Mouse (Mus musculus) thymus, postnatal 0 days (tissue): ENCODE results near the gene Hist2h2be. TPM values are rescaled to one million over a fixed set of nuclear protein-coding genes. Genes with fewer than 3 reads are reported as not detected.
"Not testable (repeated sequence)": the region's sequence is repeated elsewhere in the genome, so short reads cannot be mapped to it uniquely, and the experiment has no call there.

Source experiments
- DNase-seq: peaks from one replicate; pipeline ENCODE4 v3.0.0-alpha.2; 2015; ENCODE audit warnings: low spot score
- microRNA-seq: library from miRNA; unstranded; fragments of <30 nt; microRNA quantifications from one replicate; pipeline ENCODE4, GENCODE M21; 2016; ENCODE audit warnings: borderline number of aligned reads
- polyA plus RNA-seq: library from polyadenylated mRNA; unstranded; fragments of >200 nt; fragmentation: Nextera tagmentation; extraction: Ambion mirVana; gene quantifications from 2 replicates; pipeline ENCODE4 v1.2.1, GENCODE M21; 2015

Gene Hist2h2be
- polyA plus RNA-seq, 1 experiment from 2014 or later: 8.6 TPM

DNA sequence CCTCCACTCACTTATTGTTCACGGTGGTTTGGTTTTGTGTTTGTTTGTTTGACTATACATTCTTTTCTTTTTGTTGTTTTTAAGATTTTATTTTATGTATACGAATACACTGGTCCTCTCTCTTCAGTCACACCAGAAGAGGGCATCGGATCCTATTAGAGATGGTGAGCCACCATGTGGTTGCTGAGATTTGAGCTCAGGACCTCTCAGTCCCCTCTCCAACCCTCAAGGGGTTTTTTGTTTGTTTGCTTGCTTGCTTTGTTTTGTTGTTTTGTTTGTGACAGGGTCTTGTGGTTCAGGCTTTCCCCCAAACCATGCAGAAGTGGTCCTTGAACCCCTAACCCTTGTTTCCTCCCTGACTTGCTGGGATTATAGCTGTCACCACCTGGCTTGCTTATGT, 40.7 kb downstream of the Hist2h2be start:
- no peak for DNase-seq

DNA sequence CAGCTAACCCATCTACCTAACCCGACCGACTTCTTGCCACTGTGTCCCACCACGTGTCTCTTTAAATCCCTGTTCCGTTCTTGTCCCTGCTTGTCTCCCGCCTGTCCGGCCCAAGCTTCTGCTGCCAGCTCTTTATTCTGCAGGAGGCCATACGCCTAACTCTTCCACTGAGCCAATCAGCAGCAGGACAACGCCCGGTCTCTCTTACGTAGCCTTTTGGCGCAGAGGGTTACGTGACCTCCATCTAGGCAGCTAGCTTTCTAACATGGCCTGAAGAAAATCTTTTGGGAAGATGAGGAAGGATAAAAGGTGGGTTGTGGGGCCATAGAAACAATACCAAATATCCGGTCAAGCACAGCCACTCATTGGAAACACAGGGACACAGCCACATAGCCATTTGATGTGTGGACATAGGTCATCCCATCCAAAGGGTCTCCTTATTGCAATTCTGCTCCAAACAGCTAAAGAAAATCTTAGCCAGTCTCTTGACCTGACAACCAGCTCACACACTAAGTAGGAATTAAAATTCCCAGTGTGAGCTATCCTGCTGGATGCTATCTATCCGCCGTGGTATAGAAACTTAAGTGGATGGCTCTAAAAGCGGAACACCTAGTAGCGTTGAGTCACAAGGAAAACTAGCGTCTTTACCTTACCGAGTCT, 41.4 kb downstream of the Hist2h2be start:
- DNase-seq: peak; percentile 60

DNA sequence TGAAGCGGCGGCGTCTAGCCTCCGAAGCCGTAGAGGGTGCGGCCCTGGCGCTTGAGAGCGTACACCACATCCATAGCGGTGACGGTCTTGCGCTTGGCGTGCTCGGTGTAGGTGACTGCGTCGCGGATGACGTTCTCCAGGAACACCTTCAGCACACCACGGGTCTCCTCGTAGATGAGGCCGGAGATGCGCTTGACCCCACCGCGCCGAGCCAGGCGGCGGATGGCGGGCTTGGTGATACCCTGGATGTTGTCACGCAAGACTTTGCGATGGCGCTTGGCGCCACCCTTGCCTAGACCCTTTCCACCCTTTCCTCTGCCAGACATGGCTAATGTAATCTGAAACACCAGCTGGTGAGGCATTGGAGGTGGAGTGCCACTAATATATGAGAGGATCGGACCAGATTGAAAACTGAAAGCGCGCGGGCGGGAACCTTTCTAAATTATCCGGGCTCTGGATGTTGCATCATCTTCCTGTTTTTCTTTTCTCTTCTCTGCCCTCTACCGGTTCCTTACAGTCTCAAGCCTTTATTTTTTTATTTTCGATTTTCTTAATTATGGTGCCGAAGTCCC, 42.1 kb downstream of the Hist2h2be start, which contains the start of gene Hist2h4:
Gene Hist2h4 (minus strand): TSS at position 333 of the 572 bp plus-strand sequence.
- peak; percentile 94 for DNase-seq

- DNase-seq: peak; percentile 50
Observed at GRCm38 (mm10) chr3:96263558-96264403, 42.9 kb downstream of the Hist2h2be start.

DNA sequence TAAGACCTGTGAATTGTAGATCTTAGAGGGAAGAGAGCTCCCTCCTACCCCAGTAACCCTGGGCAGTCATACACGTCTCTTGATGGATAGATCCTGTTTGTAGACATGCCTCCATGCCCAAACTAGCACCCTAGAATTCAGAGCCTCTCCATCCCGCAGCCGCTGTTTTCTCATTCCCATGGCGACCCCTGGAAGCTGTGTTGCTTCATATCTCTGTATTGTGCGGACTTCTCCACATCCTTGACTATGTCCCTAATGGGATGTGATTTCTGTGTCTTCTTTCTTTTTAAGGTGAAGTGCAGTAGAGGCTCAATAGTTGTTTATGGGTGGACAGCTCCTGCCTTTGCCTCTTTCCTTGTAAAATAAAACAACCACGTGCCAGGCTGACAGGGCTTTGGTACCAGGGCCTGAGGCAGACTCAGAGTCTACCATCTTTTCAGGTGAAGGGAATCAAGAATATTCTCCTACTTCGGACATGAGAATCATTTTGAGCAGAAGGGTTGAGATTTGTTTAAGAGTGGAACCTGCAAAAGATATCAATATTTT, 43.6 kb downstream of the Hist2h2be start:
- no peak for DNase-seq

- DNase-seq: no peak
Observed at GRCm38 (mm10) chr3:96266132-96266710, 45.3 kb downstream of the Hist2h2be start.

- DNase-seq: no peak
Observed at GRCm38 (mm10) chr3:96267541-96267940, 46.6 kb downstream of the Hist2h2be start.

DNA sequence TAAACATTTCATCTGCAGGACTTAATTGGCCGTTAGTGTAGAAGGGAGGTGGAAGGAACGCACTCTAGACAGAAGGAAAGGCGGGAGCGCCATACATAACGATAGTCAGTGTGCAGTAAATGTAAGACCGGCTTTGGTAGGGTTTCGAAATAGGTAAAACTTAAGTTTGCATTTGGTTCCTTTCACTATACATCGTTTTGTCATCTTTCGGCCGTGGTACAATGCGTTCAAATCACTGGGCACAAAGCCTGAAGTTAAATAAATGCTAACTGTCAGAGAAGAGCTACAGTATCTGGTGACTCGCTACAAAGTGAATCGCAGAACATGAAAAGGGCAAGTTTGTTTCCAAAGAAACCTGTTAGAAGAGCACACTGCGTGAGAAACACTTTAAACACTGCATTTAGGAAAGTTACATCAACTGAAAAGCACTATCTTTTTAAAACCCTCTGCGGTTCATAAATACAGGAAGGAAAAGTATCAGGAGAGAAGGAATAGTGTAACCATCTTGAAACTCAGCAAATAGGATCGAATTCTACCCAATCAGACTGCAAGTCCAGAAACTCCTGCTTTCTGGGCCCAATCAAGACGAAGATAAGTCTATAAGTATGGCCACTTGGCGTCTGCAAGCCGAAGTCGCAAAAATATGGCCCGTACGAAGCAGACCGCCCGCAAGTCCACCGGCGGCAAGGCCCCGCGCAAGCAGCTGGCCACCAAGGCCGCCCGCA, 47.3 kb downstream of the Hist2h2be start, which contains the start of gene Hist2h3b:
Gene Hist2h3b (plus strand): TSS at position 604 of the 725 bp plus-strand sequence.
- peak; percentile 87 for DNase-seq

DNA sequence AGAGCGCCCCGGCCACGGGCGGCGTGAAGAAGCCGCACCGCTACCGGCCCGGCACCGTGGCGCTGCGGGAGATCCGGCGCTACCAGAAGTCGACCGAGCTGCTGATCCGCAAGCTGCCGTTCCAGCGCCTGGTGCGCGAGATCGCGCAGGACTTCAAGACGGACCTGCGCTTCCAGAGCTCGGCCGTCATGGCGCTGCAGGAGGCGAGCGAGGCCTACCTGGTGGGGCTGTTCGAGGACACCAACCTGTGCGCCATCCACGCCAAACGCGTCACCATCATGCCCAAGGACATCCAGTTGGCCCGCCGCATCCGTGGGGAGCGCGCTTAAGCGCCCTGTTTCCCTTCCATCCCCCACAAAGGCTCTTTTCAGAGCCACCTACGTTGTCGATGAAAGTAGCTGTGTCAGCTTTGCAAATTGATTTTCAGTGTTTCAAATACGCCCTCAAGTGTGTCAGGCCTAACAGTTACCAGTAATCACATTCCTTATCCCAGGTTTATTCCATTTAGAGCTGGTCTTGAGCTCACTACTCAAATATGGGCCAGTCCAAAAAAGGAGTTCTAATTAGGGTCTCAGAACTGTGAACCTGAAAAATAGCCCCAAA, 48.0 kb downstream of the Hist2h2be start:
- DNase-seq: not testable (repeated sequence)

- peak; percentile 98 for DNase-seq
Observed at GRCm38 (mm10) chr3:96269511-96270474, 48.9 kb downstream of the Hist2h2be start, which contains the start of gene Hist2h2bb. TSS of gene Hist2h2bb (plus strand) at chr3:96269752.

Small RNA genes within 50 kb of the gene (microRNA-seq; reads per million reads assigned to microRNA genes)
- gene Gm44492 (not detected), gene Gm47311 (not detected), gene Gm47313 (not detected)

Other genes starting within 250 kb of the Hist2h2be start
- 36.8 and 37.0 TPM in 2 replicates for gene Plekho1, start 225.1 kb upstream of the Hist2h2be start, polyA plus RNA-seq
- gene Vps45, start 162.7 kb upstream of the Hist2h2be start, polyA plus RNA-seq: 58.7 and 61.6 TPM in 2 replicates
- gene Otud7b, start 116.6 kb upstream of the Hist2h2be start, polyA plus RNA-seq: 12.2 and 17.7 TPM in 2 replicates
- 8.9 and 9.6 TPM in 2 replicates for gene Mtmr11, start 59.1 kb upstream of the Hist2h2be start, polyA plus RNA-seq
- 129 and 151 TPM in 2 replicates for gene Sf3b4, start 48.8 kb upstream of the Hist2h2be start, polyA plus RNA-seq
- 1.2 and 2.3 TPM in 2 replicates for gene Sv2a, start 40.0 kb upstream of the Hist2h2be start, polyA plus RNA-seq
- 84.7 and 86.0 TPM in 2 replicates for gene Bola1, start 1.4 kb upstream of the Hist2h2be start, polyA plus RNA-seq
- gene Hist2h2ab, start 1.3 kb upstream of the Hist2h2be start, polyA plus RNA-seq: 0.94 and 1.8 TPM in 2 replicates
- 41.4 and 51.6 TPM in 2 replicates for gene Hist2h2ac, start 239 bp upstream of the Hist2h2be start, polyA plus RNA-seq
- 30.0 and 47.7 TPM in 2 replicates for gene Hist2h3c2, start 18.0 kb downstream of the Hist2h2be start, polyA plus RNA-seq
- 215 and 339 TPM in 2 replicates for gene Hist2h2aa2, start 19.2 kb downstream of the Hist2h2be start, polyA plus RNA-seq
- gene Hist2h2aa1, start 24.4 kb downstream of the Hist2h2be start, polyA plus RNA-seq: 117 and 143 TPM in 2 replicates
- 0.64 and 0.76 TPM in 2 replicates for gene Hist2h3c1, start 25.6 kb downstream of the Hist2h2be start, polyA plus RNA-seq
- gene Hist2h4, start 42.2 kb downstream of the Hist2h2be start, polyA plus RNA-seq: 101 and 145 TPM in 2 replicates
- gene Hist2h3b, start 47.5 kb downstream of the Hist2h2be start, polyA plus RNA-seq: 278 and 396 TPM in 2 replicates
- gene Hist2h2bb, start 48.6 kb downstream of the Hist2h2be start, polyA plus RNA-seq: 47.9 and 71.3 TPM in 2 replicates
- 3.4 and 5.0 TPM in 2 replicates for gene Fcgr1, start 72.8 kb downstream of the Hist2h2be start, polyA plus RNA-seq
- gene BC107364, start 231.2 kb downstream of the Hist2h2be start, polyA plus RNA-seq: 0.46 and 0.55 TPM in 2 replicates